Mouse (Mus musculus): ENCODE results near the gene Ubald2.

DNA sequence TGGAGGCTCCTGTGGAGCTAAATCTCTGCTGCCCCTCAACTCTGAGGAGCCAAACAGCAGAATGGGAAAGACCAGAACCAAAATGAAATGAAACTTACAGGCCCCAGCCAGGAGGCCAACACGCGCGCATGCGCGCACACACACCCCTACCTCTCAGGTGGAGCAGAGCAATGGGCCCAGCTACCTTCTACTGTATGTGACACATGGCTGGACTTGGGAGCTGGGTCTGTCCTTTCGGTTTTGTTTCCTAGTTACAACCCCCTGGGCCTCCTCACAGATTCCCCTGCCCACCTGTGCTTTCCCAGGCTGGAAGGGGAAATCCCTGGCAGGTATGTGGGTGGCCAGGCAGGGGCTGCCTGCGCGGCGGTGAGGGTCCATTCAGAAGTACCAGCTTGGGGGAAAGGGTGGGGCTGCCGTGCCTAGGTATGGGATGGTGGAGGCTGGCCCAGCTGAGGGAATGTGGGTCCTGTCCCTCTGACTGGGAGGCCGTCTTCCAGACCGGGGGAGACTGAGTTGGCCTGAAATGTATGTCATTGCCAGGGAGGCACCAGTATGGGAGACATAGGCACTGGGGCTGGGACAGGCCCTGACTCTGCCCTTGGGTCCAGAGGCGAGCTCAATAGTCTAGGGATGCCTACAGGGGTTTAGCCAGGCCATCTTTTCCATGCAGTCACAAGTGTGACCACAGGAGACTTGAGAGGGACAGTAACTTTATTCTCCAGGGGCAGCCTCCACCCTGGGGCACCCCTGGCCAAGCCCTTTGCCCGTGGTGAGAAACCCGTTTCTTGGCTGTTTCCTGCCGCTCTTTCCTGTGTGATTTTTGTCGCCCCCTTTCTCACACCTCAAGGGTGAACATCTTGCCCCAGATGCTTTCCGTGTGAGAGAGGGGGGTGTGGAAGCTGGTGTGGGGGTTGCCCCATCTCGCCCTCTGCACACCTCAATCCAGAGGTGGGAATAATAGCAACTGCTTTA is 5.7 kb downstream of the Ubald2 start:
- TF ChIP-seq CTCF (IDR thresholded peaks at IDR 0.05; ENCODE audit: extremely low read depth, insufficient read length, insufficient replicate concordance, low read depth, low read length) (no peak), POLR2A (IDR thresholded peaks at IDR 0.05; ENCODE audit: low read depth, low read length) (no peak)
